Mouse (Mus musculus): ENCODE results near the gene Olfr1393.

DNA sequence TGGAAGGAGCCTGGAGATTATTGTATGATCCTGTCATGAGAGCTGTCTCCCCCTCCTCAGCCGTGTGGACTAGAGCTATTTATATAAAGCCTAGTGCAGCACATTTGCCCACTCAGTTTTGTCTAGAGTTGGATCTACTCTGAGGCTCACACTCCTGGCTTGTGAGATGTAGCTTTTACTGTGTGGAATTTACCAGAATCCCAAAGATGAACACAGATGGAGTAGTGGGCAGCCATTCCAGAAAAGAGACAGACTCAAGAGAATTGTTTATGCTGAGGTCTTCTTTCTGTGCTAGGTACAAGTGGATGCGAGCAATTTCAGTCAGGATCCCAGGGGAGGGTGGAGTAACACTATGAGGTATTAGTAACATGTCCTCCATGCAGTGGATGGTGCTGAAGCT lies 9.1 kb downstream of the Olfr1393 start:
- TF ChIP-seq CTCF (IDR thresholded peaks at IDR 0.05; ENCODE audit: low read depth, low read length) (no peak), POLR2A (IDR thresholded peaks at IDR 0.05; ENCODE audit: insufficient read depth, low read length) (no peak), EP300 (IDR thresholded peaks at IDR 0.05; ENCODE audit: insufficient read depth, low read depth, low read length) (no peak)
